Mouse (Mus musculus) kidney, postnatal 10 days (tissue): Measurements from ENCODE around the gene Txn2.
"Not testable (repeated sequence)": the region's sequence is repeated elsewhere in the genome, so short reads cannot be mapped to it uniquely, and the experiment has no call there.

Experiments
- DNase-seq: peaks from one replicate; pipeline ENCODE4 v3.0.0; 2021; ENCODE audit warnings: mixed read lengths

Gene Txn2

DNA sequence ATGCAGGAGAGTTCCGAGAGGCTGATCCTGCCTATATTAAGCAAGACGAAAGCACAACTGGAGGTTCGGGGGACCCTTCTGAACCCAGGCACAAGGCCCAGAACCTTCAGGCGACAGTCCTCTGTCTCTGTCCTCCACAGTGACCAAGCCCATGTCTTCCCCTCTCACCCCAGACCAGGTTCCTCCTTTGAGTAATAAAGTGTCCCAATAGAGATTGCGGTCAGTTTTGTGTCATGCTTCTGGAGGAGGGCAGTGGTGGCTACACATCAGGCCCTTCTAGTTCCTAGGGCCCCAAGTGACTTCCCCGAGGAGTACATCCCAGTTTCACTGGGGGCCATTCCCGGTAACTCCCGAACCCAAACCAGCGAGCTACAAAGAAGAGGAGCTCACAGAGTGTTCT lies 54.0 kb downstream of the Txn2 start:
- no peak for DNase-seq

DNA sequence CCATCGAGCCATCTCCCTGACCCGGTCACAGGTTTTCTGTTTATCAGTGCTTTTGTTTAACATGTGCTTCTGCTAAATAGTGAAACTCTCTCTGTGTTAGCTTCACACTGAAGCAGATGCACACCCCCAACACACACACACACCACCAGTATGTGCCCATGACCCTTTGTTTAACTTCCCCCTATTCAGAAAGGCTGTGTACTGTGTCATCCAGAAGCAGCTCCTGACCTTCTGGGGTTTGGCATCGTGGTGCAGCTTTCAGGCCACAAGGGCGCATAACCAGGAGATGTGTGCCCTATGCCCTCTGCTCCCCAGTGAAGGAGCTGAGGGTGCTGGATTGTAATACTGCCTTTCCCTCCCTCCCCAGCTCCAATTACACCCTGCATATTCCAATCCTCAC lies 54.5 kb downstream of the Txn2 start:
- no peak for DNase-seq

DNA sequence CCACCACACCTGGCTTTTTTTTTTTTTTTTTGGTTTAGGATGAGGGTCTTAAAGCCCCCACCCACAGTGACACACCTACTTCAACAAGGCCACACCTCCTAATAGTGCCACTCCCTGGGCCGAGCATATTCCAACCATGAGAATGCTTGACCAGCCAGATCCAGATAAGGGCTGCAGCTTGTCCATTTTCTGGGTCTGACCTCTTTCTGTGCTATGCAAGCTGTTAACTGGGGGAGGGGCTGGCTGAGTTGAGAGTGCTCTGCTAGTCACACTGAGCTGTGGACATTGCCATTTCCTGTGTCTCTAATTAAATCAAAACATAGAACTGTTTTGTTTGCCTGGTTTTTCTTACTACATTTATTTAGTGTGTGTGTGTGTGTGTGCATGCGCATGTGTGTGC lies 55.2 kb downstream of the Txn2 start:
- DNase-seq, result peak; percentile 86

DNA sequence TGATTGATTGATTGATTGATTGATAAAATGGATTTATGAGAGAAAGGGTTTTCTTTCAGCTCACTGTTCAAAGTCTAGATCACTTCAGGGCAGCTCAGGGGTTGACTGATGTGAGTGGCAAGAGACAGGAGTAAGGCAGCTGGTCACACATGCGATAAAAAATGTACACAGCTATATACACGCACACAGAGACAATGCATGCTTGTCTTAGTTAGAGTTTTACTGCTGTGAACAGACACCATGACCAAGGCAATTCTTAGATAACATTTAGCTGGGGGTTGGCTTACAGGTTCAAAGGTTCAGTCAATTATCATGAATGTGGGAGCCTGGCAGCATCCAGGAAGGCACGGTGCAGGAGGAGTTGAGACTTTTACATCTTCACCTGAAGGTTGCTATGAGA lies 55.8 kb downstream of the Txn2 start:
- no peak for DNase-seq

DNA sequence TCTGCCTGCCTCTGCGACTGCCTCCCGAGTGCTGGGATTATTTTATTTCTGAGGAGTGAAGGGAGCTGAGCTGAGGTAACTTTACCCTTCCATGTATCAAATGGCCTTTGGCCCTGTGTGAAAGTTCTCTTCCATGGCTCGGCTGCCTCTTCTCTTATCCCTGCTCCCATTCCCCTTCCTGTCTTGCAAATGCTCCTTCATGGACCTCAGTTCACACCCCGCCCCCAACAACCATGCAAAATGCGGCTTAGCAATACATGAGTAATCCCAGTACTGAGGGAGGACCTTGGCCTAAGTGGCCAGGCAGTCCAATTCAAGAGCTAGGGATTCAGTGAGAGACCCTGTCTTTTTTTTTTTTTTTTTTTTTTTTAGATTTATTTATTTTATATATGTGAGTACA lies 60.5 kb downstream of the Txn2 start:
- DNase-seq, result no peak

DNA sequence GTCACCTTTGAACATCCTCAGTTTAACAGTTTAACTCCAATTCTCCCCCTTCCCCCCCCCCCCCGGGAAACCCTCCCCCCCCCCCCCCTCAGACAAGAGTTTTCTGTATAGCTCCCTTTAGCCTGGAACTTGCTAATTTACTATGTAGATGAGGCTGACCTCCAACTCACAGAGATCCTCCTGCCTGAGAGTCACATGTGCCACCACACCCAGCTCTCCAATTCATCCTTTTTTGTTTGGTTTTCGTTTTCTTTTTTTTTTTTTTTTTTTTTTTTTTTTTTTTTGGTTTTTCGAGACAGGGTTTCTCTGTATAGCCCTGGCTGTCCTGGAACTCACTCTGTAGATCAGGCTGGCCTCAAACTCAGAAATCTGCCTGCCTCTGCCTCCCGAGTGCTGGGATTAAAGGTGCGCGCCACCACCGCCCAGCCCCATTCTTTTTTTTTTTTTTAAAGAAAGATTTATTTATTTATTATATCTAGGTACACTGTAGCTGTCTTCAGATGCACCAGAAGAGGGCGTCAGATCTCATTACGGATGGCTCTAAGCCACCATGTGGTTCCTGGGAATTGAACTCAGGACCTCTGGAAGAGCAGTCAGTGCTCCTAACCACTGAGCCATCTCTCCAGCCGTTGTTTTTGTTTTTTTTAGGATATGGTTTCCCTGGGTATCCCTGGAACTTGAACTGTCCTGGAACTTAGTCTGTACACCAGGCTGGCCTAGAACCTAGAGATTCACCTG lies 61.4 kb downstream of the Txn2 start:
- not testable (repeated sequence) for DNase-seq

DNA sequence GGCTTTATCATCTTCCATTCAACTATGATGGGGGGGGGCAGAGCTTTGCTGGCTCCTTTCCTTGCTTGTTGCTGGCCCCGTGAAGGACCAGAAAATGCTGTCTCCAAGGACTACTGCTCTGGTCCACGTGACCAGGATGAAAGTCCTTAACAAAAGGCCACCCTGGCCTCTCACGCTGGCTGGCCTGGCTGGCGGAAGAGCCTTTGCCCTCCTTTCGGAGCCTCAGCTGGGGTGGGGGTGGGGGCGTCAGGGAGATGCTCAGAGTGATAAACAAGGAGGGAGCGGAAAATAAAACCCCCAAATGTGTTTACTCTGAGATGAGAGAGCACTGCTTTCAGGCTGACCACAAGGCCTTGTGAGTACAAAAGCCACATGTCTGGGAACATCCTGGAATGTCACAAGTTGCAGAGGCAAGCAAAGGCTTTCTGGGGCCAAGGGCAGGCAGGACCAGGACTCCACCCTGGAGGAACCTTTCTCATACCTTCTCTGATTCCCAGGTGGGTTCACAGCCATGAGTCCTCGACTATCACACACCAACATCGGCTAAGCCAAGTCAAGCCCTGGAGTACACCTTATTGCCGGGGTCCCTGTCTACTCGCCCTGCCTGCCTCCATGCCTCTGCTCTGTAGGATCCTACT lies 62.1 kb downstream of the Txn2 start:
- peak; percentile 80 for DNase-seq
